Mouse (Mus musculus): ENCODE data around the gene Lcn9.

DNA sequence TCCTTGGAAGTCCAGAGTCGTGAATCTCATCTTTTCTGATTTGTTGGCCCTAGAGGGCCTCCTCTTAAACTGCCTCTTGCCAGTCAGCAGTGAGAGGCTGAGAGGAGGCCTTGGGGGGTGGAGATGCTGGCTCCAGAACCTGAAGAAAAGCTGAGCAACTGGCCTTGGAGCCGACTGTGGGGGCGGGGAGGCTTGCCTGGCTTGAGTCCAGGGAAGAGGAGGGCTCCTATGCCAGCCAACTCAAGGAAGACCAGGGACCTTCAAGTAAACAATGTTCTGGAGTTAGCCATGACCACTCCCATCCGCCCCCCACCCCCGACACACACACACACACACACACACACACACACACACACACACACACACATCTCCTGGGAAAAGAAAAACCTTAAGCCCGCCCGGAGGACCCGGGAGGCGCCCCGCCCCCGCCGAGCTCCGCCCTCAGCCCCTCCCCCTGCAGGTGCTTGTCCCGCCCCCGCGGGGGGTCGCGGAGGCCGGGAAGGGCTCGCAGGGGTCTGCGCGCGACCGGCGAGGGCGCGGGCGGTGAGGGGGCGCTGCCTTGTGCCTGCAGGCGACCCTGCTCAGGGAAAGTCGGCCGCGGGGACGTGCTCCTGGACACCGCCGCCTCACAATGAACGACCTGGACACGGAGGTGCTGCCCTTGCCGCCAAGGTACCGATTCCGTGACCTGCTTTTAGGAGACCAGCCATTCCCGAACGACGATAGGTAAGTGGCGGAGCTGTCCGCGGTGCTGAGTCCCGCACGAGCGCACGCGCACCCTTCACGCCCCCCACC is 40.6 kb downstream of the Lcn9 start, which contains the start of gene Kcnt1:
- no peak for TF ChIP-seq CTCF (IDR thresholded peaks at IDR 0.05; ENCODE audit: low read depth)
- no peak for TF ChIP-seq EP300 (optimal IDR thresholded peaks at IDR 0.05)

All from stomach, postnatal 0 days (tissue).